Mouse (Mus musculus) kidney, embryonic 15.5 days (tissue): ENCODE measurements around the gene Bach1. TPM values are rescaled to one million over a fixed set of nuclear protein-coding genes. Genes with fewer than 3 reads are reported as not detected.

ENCODE experiments used
- ATAC-seq: fragments of 200-750 bp; cut with Nextera tagmentation; replicated peaks from 2 replicates; pipeline ENCODE4 v1.8.0; 2017; ENCODE audit warnings: moderate TSS enrichment; ENCODE audit not compliant: low FRiP score
- H3K27ac ChIP-seq: fragments of 300-500 bp; sonication (generic); 2 replicates; pipeline ENCODE4 v1.5.1; 2015; ENCODE audit warnings: mild to moderate bottlenecking, inconsistent platforms
- H3K27me3 ChIP-seq: fragments of 300-500 bp; sonication (generic); 2 replicates; pipeline ENCODE4 v1.6.1; 2015; ENCODE audit warnings: inconsistent platforms
- H3K36me3 ChIP-seq: fragments of 300-500 bp; sonication (generic); 2 replicates; pipeline ENCODE4 v1.6.1; 2015; ENCODE audit warnings: inconsistent platforms
- H3K4me1 ChIP-seq: fragments of 300-500 bp; sonication (generic); 2 replicates; pipeline ENCODE4 v1.6.1; 2015; ENCODE audit warnings: inconsistent platforms
- H3K4me2 ChIP-seq: fragments of 300-500 bp; sonication (generic); 2 replicates; pipeline ENCODE4 v1.6.1; 2015; ENCODE audit warnings: moderate library complexity, mild to moderate bottlenecking, inconsistent platforms
- H3K4me3 ChIP-seq: fragments of 300-500 bp; sonication (generic); replicated peaks from 2 replicates; pipeline ENCODE4 v1.5.1; 2015; ENCODE audit warnings: mild to moderate bottlenecking, inconsistent platforms
- H3K9ac ChIP-seq: fragments of 300-500 bp; sonication (generic); 2 replicates; pipeline ENCODE4 v1.6.1; 2015; ENCODE audit warnings: mild to moderate bottlenecking, inconsistent platforms
- H3K9me3 ChIP-seq: fragments of 300-500 bp; sonication (generic); replicated peaks from 2 replicates; pipeline ENCODE4 v1.6.1; 2016; ENCODE audit warnings: inconsistent platforms
- whole genome bisulfite sequencing: fragments of 180-500 bp; shearing (Covaris S2); methylation state at CpG from one replicate; pipeline ENCODE4 v1.1.7; 2015; ENCODE audit warnings: mixed read lengths; 5-methylcytosine and 5-hydroxymethylcytosine counted together
- polyA plus RNA-seq: library from polyadenylated mRNA; unstranded; fragments of >200 nt; fragmentation: Nextera tagmentation; extraction: Ambion mirVana; gene quantifications from 2 replicates; pipeline ENCODE4 v1.2.1, GENCODE M21; 2015

Bach1 gene
- polyA plus RNA-seq, 1 experiment from 2014 or later: 13.6 TPM

DNA sequence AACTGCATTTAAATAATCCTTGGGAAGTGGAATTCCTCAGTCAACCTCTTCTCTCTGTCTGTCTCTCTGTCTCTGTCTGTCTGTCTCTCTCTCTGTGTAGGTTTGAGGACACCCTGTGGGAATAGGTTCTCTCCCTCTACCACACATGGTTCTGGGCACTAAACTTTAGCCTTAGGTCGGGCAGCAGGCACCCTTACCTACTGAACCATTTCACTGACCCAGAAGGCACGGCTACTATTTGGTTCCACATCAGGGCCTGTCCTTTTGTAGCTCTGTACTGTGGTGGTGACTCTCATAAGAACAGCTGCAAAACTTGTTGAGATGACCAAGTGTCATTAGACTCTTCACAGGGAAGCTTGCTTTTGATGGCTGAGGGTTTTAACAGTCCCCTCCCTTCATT lies 3.1 kb downstream of the Bach1 start:
- H3K27ac ChIP-seq: no peak overlapping the region
- H3K4me2 ChIP-seq: no peak overlapping the region
- no peaks in the 10 kb centered on the region for H3K36me3 ChIP-seq
- no peaks in the 10 kb centered on the region for H3K9me3 ChIP-seq
- peaks cover 44% of the 10 kb centered on the region for H3K4me1 ChIP-seq
- ATAC-seq: no peak
- no peaks in the 10 kb centered on the region for H3K27me3 ChIP-seq
- WGBS: 54% methylated on average over 2 of the region's 2 CpGs
- no peak overlapping the region for H3K4me3 ChIP-seq
- no peak overlapping the region for H3K9ac ChIP-seq

DNA sequence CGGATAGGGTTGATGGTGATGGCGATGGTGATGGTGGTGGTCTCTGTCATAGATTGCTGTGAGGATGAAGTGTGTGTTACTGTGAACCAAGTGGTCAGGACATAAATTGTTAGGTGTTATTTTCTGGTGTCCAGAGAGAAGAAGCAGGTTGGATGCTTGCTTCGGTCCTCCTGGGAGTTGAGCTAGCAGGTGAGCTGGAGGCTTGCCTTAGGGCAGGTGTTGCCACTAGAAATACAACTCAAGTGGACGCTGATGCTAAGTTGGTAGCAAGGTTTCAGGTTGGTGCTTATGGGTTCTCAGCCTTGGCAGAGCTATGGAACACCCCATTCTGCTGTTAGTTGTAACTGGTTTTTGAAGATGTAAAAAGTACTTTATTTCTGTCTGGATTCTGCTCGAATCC lies 4.1 kb downstream of the Bach1 start:
- ATAC-seq: no peak
- Histone ChIP-seq H3K4me2 (no peak overlapping the region), H3K4me3 (no peak overlapping the region), H3K36me3 (no peaks in the 10 kb centered on the region), H3K27ac (no peak overlapping the region), H3K9ac (no peak overlapping the region), H3K9me3 (no peaks in the 10 kb centered on the region), H3K27me3 (no peaks in the 10 kb centered on the region), H3K4me1 (peaks cover 48% of the 10 kb centered on the region)
- 84% methylated on average over 5 of the region's 5 CpGs for WGBS

DNA sequence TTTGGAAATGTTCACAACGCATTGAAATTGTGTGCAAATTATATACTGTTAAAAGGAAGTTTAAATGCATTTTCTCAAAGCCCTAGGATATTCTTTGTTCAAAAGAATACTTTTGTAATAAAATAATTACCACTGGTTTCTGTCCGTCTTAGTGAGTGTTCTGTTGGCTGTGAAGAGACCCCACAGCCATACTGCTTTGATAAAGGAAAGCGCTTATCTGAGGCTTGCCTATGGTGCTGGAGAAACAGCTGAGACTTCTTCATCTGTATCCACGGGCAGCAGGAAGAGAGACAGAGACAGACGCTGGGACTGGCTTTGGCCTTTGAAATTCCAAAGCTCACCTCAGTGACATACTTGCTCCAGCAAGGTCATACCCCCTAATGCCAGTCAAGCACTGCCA lies 5.5 kb downstream of the Bach1 start:
- Histone ChIP-seq H3K4me3 (no peak overlapping the region), H3K27ac (no peak overlapping the region), H3K27me3 (no peaks in the 10 kb centered on the region), H3K4me1 (peaks cover 58% of the 10 kb centered on the region), H3K36me3 (no peaks in the 10 kb centered on the region), H3K4me2 (no peak overlapping the region), H3K9ac (no peak overlapping the region), H3K9me3 (no peaks in the 10 kb centered on the region)
- WGBS: 55% methylated on average over 5 of the region's 5 CpGs
- no peak for ATAC-seq

DNA sequence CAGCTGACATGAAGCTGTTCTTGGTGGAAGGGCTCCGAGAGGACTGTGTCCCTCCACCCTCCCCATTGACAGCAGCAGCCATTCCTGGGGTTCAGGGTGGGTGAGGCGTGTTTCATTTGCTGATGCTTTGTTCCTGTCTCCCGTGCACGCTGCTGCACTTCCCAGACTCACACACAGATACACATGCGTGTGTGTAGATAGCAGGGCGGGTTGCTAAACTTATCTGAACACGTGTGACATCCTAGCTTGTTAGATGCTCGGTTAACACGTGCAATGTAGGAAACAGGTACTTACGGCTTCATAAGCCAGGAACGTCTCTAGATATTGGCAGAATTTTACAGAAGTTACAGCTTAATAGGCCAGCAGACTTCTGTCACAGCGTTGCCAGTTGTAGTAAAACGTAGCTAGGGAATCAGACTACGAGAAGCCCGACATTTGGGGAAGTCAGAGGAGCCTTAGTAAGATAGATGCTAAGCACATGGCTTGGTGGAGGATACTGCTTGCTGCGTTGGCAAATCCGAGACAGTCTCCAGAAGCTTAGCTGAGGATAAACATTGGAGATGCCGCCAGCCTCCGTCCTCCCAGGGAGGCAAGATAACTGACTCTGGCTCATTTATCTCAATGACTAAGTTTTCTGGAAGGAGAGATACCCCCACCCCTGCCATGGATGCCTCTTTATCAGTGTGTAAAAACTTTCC lies 7.3 kb downstream of the Bach1 start:
- no peak for ATAC-seq
- no peak overlapping the region for H3K27ac ChIP-seq
- no peak overlapping the region for H3K4me2 ChIP-seq

DNA sequence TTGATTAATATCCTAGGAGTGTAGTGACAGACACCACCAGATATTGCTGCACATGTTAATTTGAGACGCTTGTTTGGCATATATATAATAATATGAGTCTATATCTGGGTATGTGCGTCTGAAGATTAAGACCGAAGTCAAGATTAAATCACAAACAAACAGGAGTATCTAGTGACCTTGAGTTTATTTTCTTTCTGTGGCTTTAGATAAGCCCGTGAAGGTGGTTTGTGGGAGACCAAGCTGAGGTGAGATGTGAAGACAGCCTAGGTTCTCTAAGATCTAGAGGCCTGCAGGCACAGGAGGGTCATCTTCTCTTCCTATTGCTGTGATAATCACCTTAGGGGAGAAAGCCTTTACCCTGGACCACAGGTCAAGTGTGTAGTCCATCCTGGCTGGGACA lies 8.6 kb downstream of the Bach1 start:
- H3K4me2 ChIP-seq: no peak overlapping the region
- no peaks in the 10 kb centered on the region for H3K27me3 ChIP-seq
- H3K4me3 ChIP-seq: no peak overlapping the region
- WGBS: 83% methylated on average over 4 of the region's 4 CpGs
- ATAC-seq: no peak
- H3K27ac ChIP-seq: no peak overlapping the region
- no peaks in the 10 kb centered on the region for H3K9me3 ChIP-seq
- peaks cover 49% of the 10 kb centered on the region for H3K4me1 ChIP-seq
- H3K36me3 ChIP-seq: no peaks in the 10 kb centered on the region
- no peak overlapping the region for H3K9ac ChIP-seq

More for the DNA sequence above, 7.3 kb downstream of the Bach1 start:
- WGBS: 72% methylated on average over 19 of the region's 19 CpGs
- H3K4me3 ChIP-seq: no peak overlapping the region
- H3K9ac ChIP-seq: no peak overlapping the region
- H3K9me3 ChIP-seq: no peaks in the 10 kb centered on the region
- no peaks in the 10 kb centered on the region for H3K27me3 ChIP-seq
- H3K4me1 ChIP-seq: peaks cover 51% of the 10 kb centered on the region
- H3K36me3 ChIP-seq: no peaks in the 10 kb centered on the region

DNA sequence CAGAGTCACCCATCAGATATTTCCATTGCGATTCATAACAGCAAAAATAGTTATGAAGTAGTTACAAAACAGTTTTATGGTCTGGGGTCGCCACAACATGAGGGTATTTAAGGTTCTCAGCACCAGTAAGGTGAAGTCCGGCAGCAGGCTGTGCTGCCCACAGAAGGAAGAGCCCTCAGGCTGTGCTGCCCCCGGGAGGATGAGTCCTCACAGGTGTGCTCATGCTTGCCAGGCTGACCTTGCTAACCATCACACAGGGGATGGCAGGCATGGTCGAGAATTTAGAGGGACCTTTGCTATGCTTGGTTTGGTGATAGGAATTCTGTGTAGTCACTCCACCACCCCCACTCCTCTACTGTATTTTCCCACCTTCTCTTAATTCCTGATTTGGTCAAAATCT lies 9.8 kb downstream of the Bach1 start:
- peaks cover 50% of the 10 kb centered on the region for H3K4me1 ChIP-seq
- WGBS: 53% methylated on average over 5 of the region's 5 CpGs
- H3K9ac ChIP-seq: no peak overlapping the region
- no peak overlapping the region for H3K4me2 ChIP-seq
- H3K9me3 ChIP-seq: no peaks in the 10 kb centered on the region
- H3K27ac ChIP-seq: no peak overlapping the region
- H3K36me3 ChIP-seq: no peaks in the 10 kb centered on the region
- H3K27me3 ChIP-seq: no peaks in the 10 kb centered on the region
- no peak for ATAC-seq
- no peak overlapping the region for H3K4me3 ChIP-seq

DNA sequence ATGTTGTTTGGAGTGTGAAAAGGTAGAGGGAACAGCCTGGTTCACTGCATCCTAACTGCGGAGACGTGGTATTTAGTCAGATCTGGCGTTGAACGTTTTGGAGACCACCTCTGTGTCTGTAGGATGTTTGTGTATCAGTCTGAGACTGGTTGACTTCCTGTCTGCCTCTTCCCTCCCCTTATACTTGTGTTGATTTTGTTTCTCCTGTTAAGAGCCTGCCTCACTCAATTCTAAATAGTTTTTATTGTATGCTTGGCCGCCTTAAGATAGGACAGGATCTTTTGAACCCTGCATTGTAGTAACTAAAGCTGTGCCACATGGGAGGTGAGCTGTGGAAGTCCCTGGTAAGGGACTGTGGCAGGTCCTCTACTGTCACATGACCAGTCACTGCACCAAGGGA lies 10.4 kb downstream of the Bach1 start:
- no peak overlapping the region for H3K9ac ChIP-seq
- WGBS: 38% methylated on average over 5 of the region's 5 CpGs
- 0 out of 2 replicates have a peak overlapping the region, but pooled peaks have one; percentile 15 for H3K27ac ChIP-seq
- no peak overlapping the region for H3K4me3 ChIP-seq
- H3K4me1 ChIP-seq: peaks cover 53% of the 10 kb centered on the region
- no peaks in the 10 kb centered on the region for H3K27me3 ChIP-seq
- no peak for ATAC-seq
- no peak overlapping the region for H3K4me2 ChIP-seq
- H3K36me3 ChIP-seq: no peaks in the 10 kb centered on the region
- H3K9me3 ChIP-seq: no peaks in the 10 kb centered on the region

DNA sequence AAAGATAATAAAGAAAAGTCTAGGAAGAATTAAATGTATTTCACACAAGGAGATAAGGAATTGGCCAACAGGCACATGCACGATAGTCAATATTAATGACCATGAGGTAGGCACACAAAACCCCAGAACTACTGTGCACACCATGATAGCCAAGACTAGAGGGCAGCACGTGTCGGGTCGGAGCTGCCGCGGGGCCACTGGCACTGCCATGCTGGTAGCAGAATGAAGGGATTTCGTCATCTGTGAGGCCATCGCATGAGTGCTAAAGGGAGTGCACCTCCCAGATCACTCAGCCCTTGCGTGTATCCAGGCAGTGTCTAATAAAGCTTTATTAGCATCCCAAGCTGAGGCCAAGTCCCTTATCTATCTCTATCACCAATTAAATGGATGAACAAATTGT lies 11.2 kb downstream of the Bach1 start:
- Histone ChIP-seq H3K4me1 (peaks cover 52% of the 10 kb centered on the region), H3K4me2 (no peak overlapping the region), H3K4me3 (no peak overlapping the region), H3K9ac (no peak overlapping the region), H3K9me3 (no peaks in the 10 kb centered on the region), H3K36me3 (no peaks in the 10 kb centered on the region), H3K27ac (no peak overlapping the region), H3K27me3 (no peaks in the 10 kb centered on the region)
- no peak for ATAC-seq
- WGBS: 94% methylated on average over 9 of the region's 9 CpGs

DNA sequence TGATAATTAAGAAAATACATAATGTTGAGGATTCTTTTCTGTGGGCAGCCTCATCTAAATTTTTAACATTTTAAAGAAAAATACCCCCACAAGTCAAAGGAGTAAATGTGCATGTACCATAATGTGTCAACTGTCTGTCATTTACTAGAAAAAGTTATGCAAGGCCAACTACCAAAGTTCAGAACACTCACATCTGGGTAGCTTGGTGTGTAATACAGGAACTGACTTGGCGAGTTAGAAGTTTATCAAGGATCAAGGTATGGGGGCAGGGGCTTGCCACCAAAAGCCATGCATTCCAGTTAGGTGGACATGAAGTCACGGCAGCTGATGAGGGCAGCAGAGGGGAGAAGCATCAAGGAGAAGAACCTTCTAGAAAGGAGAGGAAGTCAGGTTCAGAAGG lies 13.2 kb downstream of the Bach1 start:
- Histone ChIP-seq H3K4me3 (no peak overlapping the region), H3K36me3 (peaks cover 8% of the 10 kb centered on the region; the same call in 1 of the 2 replicates), H3K27ac (no peak overlapping the region), H3K9ac (no peak overlapping the region), H3K9me3 (no peaks in the 10 kb centered on the region), H3K4me2 (no peak overlapping the region), H3K4me1 (peaks cover 67% of the 10 kb centered on the region), H3K27me3 (no peaks in the 10 kb centered on the region)
- 72% methylated on average over 2 of the region's 2 CpGs for WGBS
- no peak for ATAC-seq

DNA sequence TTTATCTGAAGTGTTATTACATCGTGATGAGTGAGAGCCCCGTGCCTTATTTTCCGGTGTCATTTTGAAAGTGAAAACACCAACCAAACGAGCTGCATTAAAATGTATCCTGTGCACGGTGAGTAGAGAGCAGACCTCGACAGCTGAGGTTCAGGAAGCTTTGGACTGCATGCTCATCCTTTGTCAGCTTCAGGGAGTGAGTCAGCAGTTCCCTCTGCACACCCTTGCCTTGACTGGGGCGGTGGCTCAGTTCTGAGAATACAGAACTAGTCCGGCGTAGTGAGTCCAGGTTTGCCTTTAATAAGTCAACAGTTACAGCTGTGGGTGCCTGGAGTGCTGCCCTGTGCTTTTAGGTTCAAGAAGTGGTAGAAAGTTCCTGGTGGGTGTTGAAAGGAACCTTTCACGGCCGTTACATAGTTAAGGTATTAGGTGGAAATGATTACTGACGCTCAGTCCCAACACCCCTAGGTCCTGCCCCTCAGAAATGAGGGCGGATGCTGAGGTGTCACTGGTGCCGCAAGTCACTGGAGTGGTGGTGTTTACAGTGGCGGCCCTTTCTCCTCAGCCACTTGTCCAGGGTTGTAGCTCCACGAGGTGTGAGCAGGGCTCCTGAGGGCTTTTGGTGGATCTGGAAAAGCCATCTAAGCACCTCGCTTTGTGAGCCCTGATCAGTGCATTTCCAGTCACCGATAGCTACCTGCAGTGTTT lies 14.4 kb downstream of the Bach1 start:
- H3K27ac ChIP-seq: no peak overlapping the region
- peak; percentile 64 for ATAC-seq
- H3K9ac ChIP-seq: no peak overlapping the region
- H3K27me3 ChIP-seq: no peaks in the 10 kb centered on the region
- peaks cover 63% of the 10 kb centered on the region for H3K4me1 ChIP-seq
- no peaks in the 10 kb centered on the region for H3K9me3 ChIP-seq
- no peak overlapping the region for H3K4me3 ChIP-seq
- peaks cover 10% of the 10 kb centered on the region; the same call in 1 of the 2 replicates for H3K36me3 ChIP-seq
- H3K4me2 ChIP-seq: no peak overlapping the region
- WGBS: 53% methylated on average over 18 of the region's 18 CpGs

DNA sequence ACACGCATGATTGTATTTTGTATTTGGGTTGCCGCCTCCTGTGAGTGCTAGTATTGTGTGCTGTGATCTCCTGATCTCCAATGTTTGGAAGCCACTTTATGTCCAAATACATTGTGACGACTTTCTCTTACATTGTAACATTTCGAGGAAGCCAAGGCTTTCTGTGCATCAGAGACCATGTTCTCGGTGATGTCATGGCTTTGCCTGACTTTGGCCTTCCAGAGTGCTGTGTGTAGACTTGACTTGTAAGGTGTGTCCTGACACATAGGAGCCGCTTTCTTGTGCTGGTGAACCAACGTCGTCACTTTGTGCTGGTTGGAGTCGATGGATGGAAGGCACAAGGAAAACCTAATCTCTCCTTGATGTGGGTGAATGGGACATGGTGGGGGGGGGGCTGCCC lies 15.8 kb downstream of the Bach1 start:
- WGBS: 88% methylated on average over 9 of the region's 9 CpGs
- peaks cover 22% of the 10 kb centered on the region for H3K36me3 ChIP-seq
- no peak for ATAC-seq
- no peak overlapping the region for H3K4me2 ChIP-seq
- no peak overlapping the region for H3K4me3 ChIP-seq
- H3K27ac ChIP-seq: no peak overlapping the region
- no peak overlapping the region for H3K9ac ChIP-seq
- H3K27me3 ChIP-seq: no peaks in the 10 kb centered on the region
- no peaks in the 10 kb centered on the region for H3K9me3 ChIP-seq
- H3K4me1 ChIP-seq: peaks cover 53% of the 10 kb centered on the region

DNA sequence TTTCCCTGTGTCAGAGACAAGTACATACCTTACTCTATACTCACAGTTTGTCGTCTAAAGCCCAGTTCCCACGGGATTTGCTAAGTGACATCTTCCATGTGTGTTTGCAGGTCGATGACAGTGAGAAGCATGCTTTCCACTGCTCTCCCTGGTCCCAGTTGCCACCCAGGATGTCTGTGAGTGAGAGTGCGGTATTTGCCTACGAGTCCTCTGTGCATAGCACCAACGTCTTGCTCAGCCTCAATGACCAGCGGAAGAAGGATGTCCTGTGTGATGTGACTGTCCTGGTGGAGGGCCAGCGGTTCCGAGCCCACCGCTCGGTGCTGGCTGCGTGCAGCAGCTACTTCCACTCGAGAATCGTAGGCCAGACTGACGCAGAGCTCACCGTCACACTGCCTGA lies 16.5 kb downstream of the Bach1 start:
- Histone ChIP-seq H3K9me3 (no peaks in the 10 kb centered on the region), H3K27ac (no peak overlapping the region), H3K9ac (no peak overlapping the region), H3K4me1 (peaks cover 49% of the 10 kb centered on the region), H3K4me2 (no peak overlapping the region), H3K4me3 (no peak overlapping the region), H3K27me3 (no peaks in the 10 kb centered on the region), H3K36me3 (peaks cover 29% of the 10 kb centered on the region)
- no peak for ATAC-seq
- WGBS: 84% methylated on average over 16 of the region's 16 CpGs
